Mouse (Mus musculus) heart, postnatal 0 days (tissue): ENCODE measurements around the gene Rab26. TPM values are rescaled to one million over a fixed set of nuclear protein-coding genes. Genes with fewer than 3 reads are reported as not detected.

Source experiments
- ATAC-seq: fragments of 200-750 bp; cut with Nextera tagmentation; 2 replicates; pipeline ENCODE4 v1.8.0; 2017; ENCODE audit warnings: low read depth, moderate number of reproducible peaks, moderate library complexity; ENCODE audit not compliant: insufficient read depth
- DNase-seq: peaks from one replicate; pipeline ENCODE4 v3.0.0-alpha.2; 2016; ENCODE audit warnings: low spot score
- H3K27ac ChIP-seq: fragments of 300-500 bp; sonication (generic); 2 replicates; pipeline ENCODE4 v1.5.1; 2014; ENCODE audit warnings: low read depth, mild to moderate bottlenecking
- H3K27me3 ChIP-seq: fragments of 300-500 bp; sonication (generic); 2 replicates; pipeline ENCODE4 v1.6.1; 2014; ENCODE audit warnings: low read length, mixed read lengths; ENCODE audit not compliant: control insufficient read depth, insufficient read depth
- H3K36me3 ChIP-seq: fragments of 300-500 bp; sonication (generic); replicated peaks from 2 replicates; pipeline ENCODE4 v1.6.1; 2014; ENCODE audit warnings: low read length, mixed read lengths; ENCODE audit not compliant: control insufficient read depth, insufficient read depth
- H3K4me1 ChIP-seq: fragments of 300-500 bp; sonication (generic); 2 replicates; pipeline ENCODE4 v1.6.1; 2014; ENCODE audit warnings: antibody characterized with exemption; ENCODE audit not compliant: control insufficient read depth, insufficient read depth
- H3K4me2 ChIP-seq: fragments of 300-500 bp; sonication (generic); 2 replicates; pipeline ENCODE4 v1.6.1; 2014; ENCODE audit warnings: low read depth, mild to moderate bottlenecking, low read length, moderate library complexity
- H3K4me3 ChIP-seq: fragments of 300-500 bp; sonication (generic); 2 replicates; pipeline ENCODE4 v1.5.1; 2014; ENCODE audit warnings: low read depth, low read length
- H3K9ac ChIP-seq: fragments of 300-500 bp; sonication (generic); replicated peaks from 2 replicates; pipeline ENCODE4 v1.6.1; 2014; ENCODE audit warnings: low read depth, low read length, mixed read lengths
- H3K9me3 ChIP-seq: fragments of 300-500 bp; sonication (generic); replicated peaks from 2 replicates; pipeline ENCODE4 v1.6.1; 2016; ENCODE audit warnings: low read length; ENCODE audit not compliant: control insufficient read depth
- CTCF ChIP-seq: IDR thresholded peaks from 2 replicates; pipeline ENCODE4 v1.5.1; 2016; ENCODE audit warnings: antibody characterized with exemption, control low read depth, low read depth
- EP300 ChIP-seq: IDR thresholded peaks from 2 replicates; pipeline ENCODE4 v1.6.1; 2016; ENCODE audit warnings: antibody characterized with exemption, low read depth
- WGBS: fragments of 180-500 bp; shearing (Covaris S2); extraction: QIAGEN DNeasy Blood & Tissue Kit; methylation state at CpG from one replicate; pipeline ENCODE4 v1.1.7; 2014; 5-methylcytosine and 5-hydroxymethylcytosine counted together
- polyA plus RNA-seq: library from polyadenylated mRNA; unstranded; fragments of >200 nt; fragmentation: Nextera tagmentation; extraction: Ambion mirVana; gene quantifications from 2 replicates; pipeline ENCODE4 v1.2.1, GENCODE M21; 2015
- total RNA-seq: library from RNA; depleted of rRNA; stranded (reverse); fragments of >200 nt; gene quantifications from 2 replicates; pipeline ENCODE4 v1.2.3, GENCODE M21; 2014; ENCODE audit warnings: low replicate concordance

Gene Rab26
- total and polyA plus RNA-seq, 2 experiments from 2014 or later = 0.46 TPM; not detected in 1

- H3K4me2 ChIP-seq = no peak overlapping the region
- 56% methylated on average over 1 of the region's 1 CpGs for WGBS
- H3K9ac ChIP-seq = no peak overlapping the region
- H3K27ac ChIP-seq = no peak overlapping the region
- no peaks in the 10 kb centered on the region for H3K9me3 ChIP-seq
- no peak overlapping the region for H3K4me3 ChIP-seq
- ATAC-seq (no peak), DNase-seq (no peak)
- no peaks in the 10 kb centered on the region; the same call in 1 of the 2 replicates for H3K27me3 ChIP-seq
- TF ChIP-seq EP300 = no peak
- TF ChIP-seq CTCF = no peak
- no peaks in the 10 kb centered on the region for H3K4me1 ChIP-seq
- no peaks in the 10 kb centered on the region for H3K36me3 ChIP-seq
Measured at GRCm38 (mm10) chr17:24496026-24496425, 38.0 kb downstream of the Rab26 start.

GRCm38 (mm10) chr17:24495443-24495842, 38.6 kb downstream of the Rab26 start:
- Histone ChIP-seq H3K27ac (no peak overlapping the region), H3K27me3 (peaks cover 5% of the 10 kb centered on the region), H3K9me3 (no peaks in the 10 kb centered on the region), H3K4me1 (no peaks in the 10 kb centered on the region), H3K4me3 (no peak overlapping the region), H3K4me2 (no peak overlapping the region), H3K36me3 (no peaks in the 10 kb centered on the region), H3K9ac (no peak overlapping the region)
- ATAC-seq (no peak), DNase-seq (no peak)
- TF ChIP-seq EP300 (no peak), CTCF (no peak)
- WGBS = 61% methylated on average over 3 of the region's 3 CpGs

- H3K36me3 ChIP-seq = no peaks in the 10 kb centered on the region
- H3K9ac ChIP-seq = no peak overlapping the region
- H3K27ac ChIP-seq = no peak overlapping the region
- no peak for TF ChIP-seq EP300
- TF ChIP-seq CTCF = peak; percentile 61
- no peaks in the 10 kb centered on the region for H3K4me1 ChIP-seq
- 44% methylated on average over 2 of the region's 2 CpGs for WGBS
- no peaks in the 10 kb centered on the region for H3K9me3 ChIP-seq
- DNase-seq (peak; percentile 41), ATAC-seq (no peak; the same call in 1 of the 2 replicates)
- H3K27me3 ChIP-seq = peaks cover 12% of the 10 kb centered on the region
- H3K4me3 ChIP-seq = no peak overlapping the region
- H3K4me2 ChIP-seq = no peak overlapping the region
Measured at GRCm38 (mm10) chr17:24494627-24495335, 39.2 kb downstream of the Rab26 start.

GRCm38 (mm10) chr17:24490399-24490798, 43.6 kb downstream of the Rab26 start:
- DNase-seq (no peak), ATAC-seq (no peak)
- 92% methylated on average over 4 of the region's 4 CpGs for WGBS
- H3K27me3 ChIP-seq = peaks cover 31% of the 10 kb centered on the region
- TF ChIP-seq CTCF (no peak), EP300 (no peak)
- no peak overlapping the region for H3K4me2 ChIP-seq
- no peaks in the 10 kb centered on the region for H3K9me3 ChIP-seq
- H3K27ac ChIP-seq = no peak overlapping the region
- no peaks in the 10 kb centered on the region for H3K36me3 ChIP-seq
- H3K4me1 ChIP-seq = peaks cover 8% of the 10 kb centered on the region; the same call in 1 of the 2 replicates
- no peak overlapping the region for H3K9ac ChIP-seq
- H3K4me3 ChIP-seq = no peak overlapping the region

- H3K9me3 ChIP-seq = no peaks in the 10 kb centered on the region
- H3K36me3 ChIP-seq = no peaks in the 10 kb centered on the region
- H3K9ac ChIP-seq = peak overlapping the region; percentile 59
- no peak for TF ChIP-seq CTCF
- no peak for TF ChIP-seq EP300
- ATAC-seq = no peak
- H3K4me2 ChIP-seq = peak overlapping the region; percentile 97
- peaks cover 11% of the 10 kb centered on the region; the same call in 1 of the 2 replicates for H3K4me1 ChIP-seq
- H3K27ac ChIP-seq = no peak overlapping the region
- 29% methylated on average over 19 of the region's 19 CpGs for WGBS
- no peak for DNase-seq
- peak overlapping the region; percentile 59 for H3K4me3 ChIP-seq
- peaks cover 34% of the 10 kb centered on the region for H3K27me3 ChIP-seq
Measured at GRCm38 (mm10) chr17:24489265-24490030, 44.6 kb downstream of the Rab26 start.
